Mouse (Mus musculus): ENCODE results near the gene Enpep. TPM values are rescaled to one million over a fixed set of nuclear protein-coding genes. Genes with fewer than 3 reads are reported as not detected.

The Enpep gene
- total RNA-seq (2021) = 1 to 10 TPM; 1.0 to 1.3 TPM
- long read RNA-seq, full-length matches to known transcripts = 2 of 2 reads
- long read RNA-seq, partial matches to known transcripts = 0 of 2 reads
- long read RNA-seq, other reads (novel, unspliced or antisense) = 0 of 2 reads

DNA sequence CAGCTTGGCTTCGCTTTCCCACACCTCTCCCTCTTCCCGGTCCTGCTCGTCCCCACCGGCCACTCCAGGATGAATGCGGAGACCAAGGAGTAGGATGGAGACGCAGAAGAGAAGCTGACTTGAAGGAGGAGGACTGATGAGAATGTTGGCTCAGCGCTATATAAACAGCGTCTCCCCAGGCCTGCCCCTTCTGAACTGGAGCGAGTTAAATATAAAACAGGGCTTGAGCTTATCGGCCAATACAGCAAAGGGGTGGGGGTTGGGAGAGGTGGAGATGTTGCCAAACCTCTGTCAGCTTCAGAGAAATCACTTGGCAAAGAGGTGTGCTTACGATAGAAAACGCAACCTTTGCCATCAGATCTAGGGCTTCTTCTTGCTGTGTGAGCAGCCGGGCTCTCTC lies at the start of gene Enpep:
Enpep (minus strand) TSS at position 135 of the 400 bp plus-strand sequence.
- DNase-seq (ENCODE audit: low spot score in 2 of 2) = no peak

DNA sequence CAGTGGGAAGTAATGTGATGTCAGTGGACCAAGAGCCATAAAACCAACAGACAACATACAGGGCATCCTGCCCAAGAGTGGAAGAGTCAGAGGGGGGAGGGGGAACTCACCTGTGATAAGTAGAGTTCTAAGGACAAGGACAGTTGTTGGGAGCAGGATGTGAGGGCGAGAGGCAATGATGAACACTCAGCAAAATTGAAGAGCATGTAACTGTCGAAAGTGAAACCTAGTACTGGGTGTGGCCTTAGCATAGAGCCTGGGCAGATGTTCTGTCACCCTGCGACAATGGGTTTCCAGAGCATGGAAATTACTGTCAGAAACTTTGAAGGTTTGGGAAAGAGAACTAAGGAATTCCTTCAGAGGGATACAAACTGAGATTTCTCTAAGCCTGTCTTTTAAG lies 46.6 kb upstream of the Enpep start:
- DNase-seq (ENCODE audit: low spot score in 2 of 2) = no peak

DNA sequence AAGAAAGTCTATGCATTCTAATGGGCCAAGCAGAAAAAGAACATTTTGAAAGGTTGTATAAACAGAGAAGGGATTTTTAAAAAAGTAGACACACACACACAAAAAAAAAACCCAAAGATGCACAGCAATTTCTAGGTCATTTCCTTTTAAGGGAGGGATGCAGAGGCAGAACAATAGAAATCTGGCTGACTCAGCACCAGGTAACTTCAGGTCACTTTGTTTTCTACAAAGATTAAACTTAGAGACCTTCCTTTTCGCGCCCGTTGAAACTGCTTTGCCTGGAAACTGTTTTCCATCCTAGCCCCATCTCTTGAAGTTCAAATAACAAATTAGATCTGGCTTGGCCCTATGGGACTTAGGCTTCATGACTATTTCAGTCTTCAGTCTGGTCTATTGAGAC lies 42.6 kb upstream of the Enpep start:
- DNase-seq (ENCODE audit: low spot score in 2 of 2) = no peak

DNA sequence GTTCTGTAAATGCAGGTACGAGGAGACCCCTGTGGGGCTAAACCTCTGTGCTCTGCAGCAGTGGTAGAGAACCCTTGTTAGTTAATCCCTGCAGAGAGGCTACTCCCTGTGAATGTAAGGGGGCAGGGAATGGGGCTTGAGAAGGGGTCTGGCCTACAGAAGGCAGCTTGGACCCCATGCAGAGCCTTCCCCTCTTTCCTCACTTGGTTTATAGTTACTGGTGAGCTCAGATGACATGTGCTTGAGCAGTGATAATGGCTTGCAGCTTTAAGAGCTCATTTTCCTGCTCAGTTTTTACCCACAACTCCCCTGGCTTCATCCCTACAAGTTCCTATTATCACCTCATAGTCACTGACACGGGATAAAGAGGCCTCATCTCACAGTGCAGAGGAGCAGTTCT lies 40.6 kb upstream of the Enpep start:
- no peak for DNase-seq (ENCODE audit: low spot score in 2 of 2)

DNA sequence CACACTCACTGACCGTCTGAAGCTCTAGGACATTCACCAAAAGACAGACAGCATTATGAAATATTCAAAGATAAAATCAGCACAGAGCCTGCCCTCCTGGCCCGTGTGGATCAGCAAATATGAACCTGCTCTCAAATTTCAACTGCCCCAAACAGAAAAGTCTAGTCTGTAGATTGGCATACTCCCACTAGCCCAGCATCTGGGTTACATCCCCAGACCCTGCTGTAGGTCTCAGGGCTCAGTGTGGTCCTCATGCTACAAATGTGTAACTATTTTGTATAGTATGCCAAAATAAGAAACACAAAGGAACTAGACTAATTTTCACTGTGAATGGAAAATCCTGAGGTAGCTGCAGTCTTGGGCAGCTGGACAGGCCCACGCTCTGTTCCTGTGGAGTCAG lies 37.0 kb upstream of the Enpep start:
- DNase-seq (ENCODE audit: low spot score in 2 of 2) = no peak

DNA sequence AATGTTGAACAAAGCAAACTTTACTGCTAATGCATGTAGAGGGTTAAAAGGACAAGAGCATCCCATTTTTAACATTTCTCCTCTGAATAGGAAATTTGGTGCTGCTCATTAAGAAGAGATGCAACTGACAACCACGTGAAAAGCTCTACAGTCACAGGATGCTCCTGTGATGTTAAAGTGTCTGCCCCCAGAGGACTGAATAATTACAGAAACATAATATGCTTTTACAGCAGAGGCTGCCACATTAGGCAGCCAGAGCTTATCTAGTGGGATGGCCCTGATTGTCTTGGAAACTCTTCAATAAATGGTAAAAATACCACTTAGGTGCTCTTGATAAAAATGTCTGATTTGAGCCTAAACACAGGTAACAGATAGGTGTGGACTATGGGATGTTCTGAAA lies 33.4 kb upstream of the Enpep start:
- DNase-seq (ENCODE audit: low spot score in 2 of 2) = no peak

DNA sequence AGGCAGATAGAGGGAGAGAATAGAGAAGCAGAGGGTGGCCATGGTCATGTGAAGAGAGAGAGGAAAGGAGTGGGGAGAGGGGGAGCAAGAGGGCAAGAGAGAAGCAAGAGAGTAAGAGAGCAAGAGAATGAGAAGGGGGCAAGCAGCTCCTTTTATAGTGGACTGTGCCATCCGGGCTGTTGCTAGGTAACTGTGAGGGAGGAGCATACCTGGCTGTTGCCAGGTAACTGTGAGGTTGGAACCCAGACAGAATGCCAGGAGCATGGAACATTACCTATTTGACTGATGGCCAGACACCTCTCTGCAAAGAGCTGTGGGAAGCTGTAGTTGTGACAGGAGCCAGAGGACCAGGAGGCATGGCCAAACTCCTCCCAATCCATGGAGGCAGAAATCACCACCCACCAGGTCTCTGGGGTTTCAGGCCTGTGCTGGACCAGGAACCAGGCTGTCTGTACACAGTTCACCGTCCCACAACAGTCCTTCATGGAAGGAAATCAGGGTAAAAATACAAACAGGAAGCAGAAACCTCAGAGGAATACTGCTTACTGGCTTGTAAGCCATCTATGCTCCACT lies 32.4 kb upstream of the Enpep start:
- no peak for DNase-seq (ENCODE audit: low spot score in 2 of 2)

DNA sequence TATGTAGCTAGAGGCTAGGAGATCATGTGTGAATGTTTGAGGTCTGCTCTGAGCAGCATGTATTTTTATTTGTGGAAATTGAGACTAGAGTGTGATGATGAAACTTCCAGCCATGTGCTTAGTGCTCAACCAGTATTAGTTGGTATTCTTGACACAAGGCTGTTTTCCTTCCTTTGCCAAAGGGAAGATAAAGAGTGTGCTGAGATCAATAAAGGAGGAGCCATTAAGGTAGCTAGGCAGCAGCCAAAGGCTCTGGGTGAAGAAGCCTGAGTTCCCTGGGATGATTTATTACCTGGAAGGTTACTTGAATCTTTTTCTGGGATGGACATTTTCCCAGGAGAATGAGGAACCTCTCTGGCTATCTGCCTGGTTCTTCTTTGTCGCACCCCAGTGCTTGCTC lies 30.9 kb upstream of the Enpep start:
- no peak for DNase-seq (ENCODE audit: low spot score in 2 of 2)

DNA sequence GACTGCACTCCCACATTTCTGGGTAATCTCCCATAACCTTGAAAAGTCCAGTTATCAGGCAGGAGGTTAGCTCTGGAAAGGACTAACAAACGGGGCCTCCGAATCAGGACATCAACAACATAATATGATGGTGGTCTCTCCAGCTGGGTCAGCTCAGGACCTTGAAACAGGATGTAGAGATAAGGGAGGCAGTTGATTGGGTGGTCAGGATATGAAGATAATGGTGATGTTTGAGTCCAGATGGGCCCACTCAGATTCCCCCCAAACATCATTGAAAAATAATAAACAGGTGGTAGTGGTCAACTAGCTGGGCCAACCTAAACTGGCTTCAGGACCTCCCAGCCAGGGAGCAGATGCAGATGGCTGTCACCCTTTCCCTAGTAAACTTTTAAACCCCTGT lies 25.6 kb upstream of the Enpep start:
- no peak for DNase-seq (ENCODE audit: low spot score in 2 of 2)

DNA sequence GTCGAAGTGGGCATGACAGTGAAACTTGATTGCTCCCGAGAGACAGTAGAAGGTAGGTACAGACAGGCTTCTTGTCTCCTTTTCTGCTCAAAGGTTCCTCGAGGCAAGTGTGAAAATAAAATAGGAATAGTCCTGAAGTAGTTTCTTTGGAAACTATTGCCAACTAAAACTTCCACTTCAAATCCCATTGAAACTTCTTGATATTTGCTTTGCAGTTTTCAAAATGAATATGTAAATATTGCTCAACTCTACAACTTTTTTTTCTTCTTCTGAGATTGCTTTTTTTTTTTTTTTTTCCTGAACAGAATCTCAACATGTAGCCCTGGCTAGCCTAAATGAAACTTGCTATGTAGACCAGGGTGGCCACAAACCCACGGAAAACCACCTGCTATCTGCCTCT lies 21.4 kb upstream of the Enpep start:
- DNase-seq (ENCODE audit: low spot score in 2 of 2) = no peak

DNA sequence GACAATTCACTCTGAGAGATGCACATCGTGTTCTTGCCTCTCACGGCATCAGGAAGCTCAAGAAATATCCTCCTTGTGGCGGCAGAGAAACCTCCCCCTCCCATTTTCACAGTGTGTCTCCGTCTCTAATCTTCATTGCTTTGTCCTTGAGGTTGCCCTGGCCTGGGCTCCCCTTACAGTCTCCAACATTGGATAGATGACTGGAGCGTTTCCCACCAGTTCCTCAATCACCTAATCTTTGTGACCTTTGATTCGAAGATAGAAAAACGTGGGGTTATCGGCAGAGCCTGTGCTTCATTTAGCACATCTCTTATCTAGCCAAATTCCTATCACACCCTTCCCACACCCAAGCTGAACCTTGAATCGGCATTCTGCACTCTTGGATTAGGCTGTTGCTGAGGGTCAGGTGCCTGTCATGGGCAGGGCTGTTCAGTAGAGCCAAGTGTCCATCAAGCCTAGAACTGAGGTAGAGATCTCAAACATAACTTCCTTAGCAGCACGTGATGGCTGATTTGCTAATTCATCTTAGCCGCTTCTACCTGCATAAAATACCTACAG lies 18.9 kb upstream of the Enpep start:
- no peak for DNase-seq (ENCODE audit: low spot score in 2 of 2)

DNA sequence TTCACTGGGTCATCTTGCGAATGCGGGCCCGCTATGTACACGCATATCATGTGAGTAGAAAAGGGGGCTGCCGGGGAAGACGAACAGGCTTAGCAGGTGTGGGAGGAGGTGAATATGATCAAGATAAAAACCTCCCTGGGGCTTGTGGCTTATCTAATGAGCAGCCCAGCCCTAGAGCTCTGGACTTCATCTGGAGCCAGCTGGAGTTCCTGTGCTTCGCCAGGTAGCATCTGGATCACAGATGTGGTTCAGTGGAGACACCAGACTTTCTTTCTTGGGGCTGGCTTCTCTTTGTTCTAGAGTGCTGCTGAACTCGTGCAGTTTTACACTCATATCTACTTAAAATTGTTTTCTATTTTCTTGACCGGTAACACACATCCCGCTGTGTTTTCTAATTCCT lies 14.8 kb upstream of the Enpep start:
- DNase-seq (ENCODE audit: low spot score in 2 of 2) = no peak

DNA sequence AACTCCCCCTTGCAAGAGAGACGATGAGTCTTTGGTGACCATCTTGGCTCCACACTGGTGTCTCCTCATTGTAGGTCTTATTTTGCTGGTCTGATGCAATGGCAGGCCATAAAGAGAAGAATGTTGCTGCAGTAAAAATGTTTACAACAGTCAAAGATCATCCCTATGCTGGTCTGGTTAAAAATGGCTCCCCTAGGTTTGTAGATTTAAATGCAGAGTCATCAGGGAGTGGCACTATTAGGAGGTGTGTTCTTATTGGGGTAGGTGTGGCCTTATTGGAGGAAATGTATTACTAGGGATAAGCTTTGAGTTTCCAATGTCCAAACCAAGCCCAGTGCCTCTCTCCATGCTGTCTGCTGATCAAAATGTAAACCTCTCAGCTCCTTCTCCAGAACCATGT lies 10.2 kb upstream of the Enpep start:
- DNase-seq (ENCODE audit: low spot score in 2 of 2) = no peak

DNA sequence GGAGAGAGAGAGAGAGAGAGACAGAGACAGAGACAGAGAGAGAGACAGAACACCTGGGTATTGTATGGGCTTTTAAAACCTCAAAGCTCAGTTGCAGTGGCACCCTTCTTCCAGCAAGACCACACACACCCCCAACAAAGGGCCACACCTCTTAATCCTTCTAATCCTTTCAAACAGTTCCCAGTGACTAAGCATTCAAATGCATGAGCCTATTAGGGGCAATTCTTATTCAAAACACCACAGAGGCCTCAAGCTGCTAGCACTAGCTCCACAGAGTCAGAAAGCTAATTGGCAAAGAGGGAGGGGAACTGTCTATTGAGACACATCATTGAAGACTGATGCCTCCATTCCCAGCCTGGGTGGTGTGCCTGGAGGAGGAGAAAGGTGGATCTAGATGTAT lies 8.5 kb upstream of the Enpep start:
- no peak for DNase-seq (ENCODE audit: low spot score in 2 of 2)

DNA sequence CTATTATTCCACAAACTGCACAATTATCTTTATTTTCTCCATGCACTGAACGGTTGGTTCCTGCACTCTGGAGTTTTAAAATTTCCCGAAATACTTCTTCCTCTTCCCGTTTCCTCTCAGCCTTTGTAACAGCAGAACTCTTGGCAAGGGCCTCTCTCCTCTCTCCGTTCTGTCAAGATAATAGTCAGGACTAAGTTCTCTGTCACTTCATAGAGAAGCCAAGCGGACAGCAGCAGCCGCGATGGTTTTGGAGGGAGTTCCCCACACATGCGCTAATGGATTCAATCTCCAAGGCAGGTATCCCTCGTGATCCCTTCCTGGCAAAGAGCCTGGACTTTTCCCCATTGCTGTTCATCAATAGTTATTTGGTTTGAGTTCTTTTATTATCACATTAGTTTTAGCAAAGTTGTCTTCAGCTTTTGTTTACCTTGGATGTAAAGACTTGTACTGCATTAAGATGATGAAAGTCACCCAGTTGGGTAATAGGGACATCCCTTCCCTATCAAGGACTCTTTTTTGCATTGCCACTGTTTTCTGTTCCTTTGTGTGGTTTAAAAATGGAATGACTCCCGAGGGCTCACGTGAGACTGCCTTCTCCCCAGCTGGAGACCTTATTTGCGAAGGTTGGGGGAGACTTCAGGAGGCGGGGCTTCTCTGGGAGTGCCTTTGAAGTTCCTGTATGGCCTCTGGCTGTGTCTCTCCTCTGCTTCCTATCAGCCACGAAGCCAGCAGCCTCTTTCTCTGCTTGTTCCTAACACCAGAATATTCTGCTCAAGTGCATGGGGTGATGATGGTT lies 6.0 kb upstream of the Enpep start:
- no peak for DNase-seq (ENCODE audit: low spot score in 2 of 2)

DNA sequence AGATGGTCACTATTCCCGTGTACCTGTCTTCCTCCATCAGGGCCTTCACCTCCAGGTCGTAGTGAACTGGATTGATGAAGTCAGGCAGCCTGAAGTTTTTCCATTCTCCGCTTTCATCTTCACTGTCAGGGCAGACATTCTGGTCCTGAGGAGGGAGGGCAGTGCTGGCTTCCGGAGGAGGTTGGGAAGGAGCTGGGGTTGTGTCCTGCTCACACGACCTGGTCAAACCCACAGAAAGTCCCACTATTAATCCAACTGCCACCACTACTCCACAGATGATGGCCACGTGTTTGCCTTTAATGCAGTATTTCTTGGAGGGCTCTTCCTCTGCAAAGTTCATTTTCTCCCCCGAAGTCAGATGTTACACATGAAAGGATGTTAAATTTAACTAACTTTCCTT lies 378 bp downstream of the Enpep start:
- no peak for DNase-seq (ENCODE audit: low spot score in 2 of 2)

DNA sequence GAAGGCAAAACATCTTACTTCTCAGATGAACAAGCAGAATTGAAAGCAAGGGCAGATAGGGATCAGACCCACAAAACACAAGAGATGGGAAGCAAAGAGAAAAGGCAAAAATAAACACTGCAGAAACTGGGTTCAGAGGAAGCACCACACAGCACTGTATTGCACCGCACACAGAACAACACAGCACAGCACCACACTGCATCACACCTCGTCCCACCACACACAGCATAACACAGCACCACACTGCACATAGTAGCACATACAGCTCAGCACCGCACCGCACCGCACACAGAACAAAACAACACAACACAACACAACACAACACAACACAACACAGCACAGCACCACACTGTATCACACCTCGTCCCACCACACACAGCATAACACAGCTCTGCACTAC lies 1.1 kb downstream of the Enpep start:
- DNase-seq (ENCODE audit: low spot score in 2 of 2) = no peak

DNA sequence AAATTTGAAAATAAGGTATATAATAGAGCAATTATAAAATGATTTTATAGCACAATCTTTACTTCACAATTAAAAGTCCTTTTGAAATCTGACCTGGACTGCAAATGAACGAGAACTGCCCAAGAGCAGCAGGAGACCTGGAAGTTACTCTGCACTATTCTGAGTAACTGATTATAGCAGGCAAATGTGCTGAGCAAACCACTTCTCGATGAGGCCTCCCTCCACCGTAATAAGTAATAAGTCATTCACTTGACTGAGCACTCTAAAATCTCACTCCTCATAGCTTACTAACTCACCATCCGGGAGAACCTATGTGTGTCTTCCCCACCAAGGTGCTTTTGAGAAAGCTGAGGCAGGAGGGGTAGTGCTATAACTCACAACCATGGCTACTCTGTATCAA lies 4.5 kb downstream of the Enpep start:
- DNase-seq (ENCODE audit: low spot score in 2 of 2) = no peak

DNA sequence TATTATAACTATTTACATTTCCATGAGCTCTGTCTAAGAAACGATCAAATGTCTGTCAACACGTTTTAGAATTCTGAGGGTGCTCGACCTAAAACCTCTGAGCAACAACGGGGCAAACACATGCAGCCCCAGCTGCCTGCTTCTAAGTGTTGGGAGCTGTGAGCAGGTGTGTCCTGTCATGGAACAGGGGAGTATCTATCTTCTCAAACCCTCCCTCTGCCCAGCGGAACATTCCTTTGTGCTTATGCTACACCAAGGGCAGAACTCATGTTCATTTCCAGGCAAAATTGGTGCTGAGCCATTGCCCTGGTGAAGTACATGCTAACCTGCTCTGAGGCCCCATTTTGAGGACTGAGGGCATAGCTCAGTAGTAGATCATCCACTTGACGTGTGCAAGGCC lies 10.9 kb downstream of the Enpep start:
- no peak for DNase-seq (ENCODE audit: low spot score in 2 of 2)

DNA sequence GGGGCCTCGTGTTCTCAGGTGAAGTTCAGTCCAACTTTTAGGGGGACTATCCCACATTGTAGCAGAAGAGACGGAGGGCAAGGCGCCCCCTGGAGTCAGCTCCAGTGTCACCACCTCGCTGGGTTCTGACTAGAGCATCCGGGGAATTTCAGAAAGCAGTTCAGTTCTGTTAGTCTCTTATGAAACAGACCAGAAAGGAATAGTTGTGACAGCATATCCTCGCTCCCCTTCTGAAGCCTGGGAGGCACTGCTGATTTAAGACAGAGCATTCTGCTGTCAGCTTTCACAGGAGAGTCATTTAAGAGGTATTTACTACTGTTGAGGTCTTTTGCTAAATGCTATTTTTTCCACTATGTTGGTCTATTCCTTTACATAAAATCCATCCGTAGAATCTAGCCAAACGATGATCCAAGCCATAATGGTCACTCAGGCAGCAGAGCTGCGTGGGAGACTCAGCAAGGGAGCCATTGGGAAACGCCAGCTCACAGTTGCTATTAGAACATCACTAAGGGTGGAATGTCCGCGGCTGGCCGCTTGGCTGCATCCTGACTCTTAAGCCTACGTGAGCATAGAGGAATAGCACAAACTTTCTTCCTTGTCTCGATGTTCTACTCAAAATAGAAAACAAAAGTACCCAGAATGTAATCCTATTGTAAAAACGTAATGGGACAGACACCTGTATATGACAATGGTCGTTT lies 15.3 kb downstream of the Enpep start:
- DNase-seq (ENCODE audit: low spot score in 2 of 2) = no peak

DNA sequence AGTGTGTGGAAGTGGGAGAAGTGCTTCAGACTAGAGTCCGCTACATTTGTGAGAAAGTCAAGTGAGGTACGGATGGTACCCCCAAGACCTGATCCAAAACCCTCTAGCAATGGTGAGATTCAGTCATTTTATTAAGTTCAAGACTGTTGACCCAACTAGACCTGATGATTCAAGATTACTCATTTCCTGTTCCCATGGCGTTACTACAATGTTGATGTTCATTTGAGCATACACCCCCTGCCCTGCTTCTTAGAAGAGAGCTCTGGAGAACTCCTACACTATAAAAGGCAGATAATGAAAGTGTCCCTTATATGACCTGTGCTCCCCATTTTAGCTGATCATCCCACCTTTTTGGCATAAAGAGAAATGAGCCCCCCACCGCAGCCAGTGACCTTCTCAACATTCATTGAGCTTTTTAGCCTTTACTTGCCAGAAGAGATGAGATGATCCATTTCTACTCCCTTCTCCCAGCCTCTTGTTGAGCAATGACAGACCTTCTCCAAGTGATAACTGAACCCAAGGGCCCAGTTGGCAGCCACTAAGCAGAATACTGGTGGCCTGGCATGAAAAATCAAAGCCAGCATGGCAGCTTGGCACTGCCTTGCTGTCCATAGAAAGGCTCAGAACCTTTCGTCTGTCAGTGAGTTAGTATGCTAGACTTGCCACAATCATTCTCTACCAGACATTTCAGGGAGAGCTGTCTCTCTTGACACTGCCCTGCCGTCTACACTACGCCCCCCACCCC lies 18.7 kb downstream of the Enpep start:
- DNase-seq (ENCODE audit: low spot score in 2 of 2) = no peak
